Mouse (Mus musculus): ENCODE measurements around the gene Tekt3.

The Tekt3 gene

GRCm38 (mm10) chr11:63058375-63058952, 3.0 kb upstream of the Tekt3 start:
- no peak for DNase-seq (ENCODE audit: low read depth, low spot score)

- DNase-seq (ENCODE audit: low read depth, low spot score) = peak; percentile 4
Observed at GRCm38 (mm10) chr11:63059911-63060310, 1.5 kb upstream of the Tekt3 start.

GRCm38 (mm10) chr11:63066526-63066925, 5.1 kb downstream of the Tekt3 start:
- DNase-seq (ENCODE audit: low read depth, low spot score) = no peak

- no peak for DNase-seq (ENCODE audit: low read depth, low spot score)
Observed at GRCm38 (mm10) chr11:63070081-63070480, 8.6 kb downstream of the Tekt3 start.

- DNase-seq (ENCODE audit: low read depth, low spot score) = no peak
Observed at GRCm38 (mm10) chr11:63084536-63084935, 23.1 kb downstream of the Tekt3 start.

GRCm38 (mm10) chr11:63088672-63089071, 27.2 kb downstream of the Tekt3 start:
- no peak for DNase-seq (ENCODE audit: low read depth, low spot score)

- no peak for DNase-seq (ENCODE audit: low read depth, low spot score)
Observed at GRCm38 (mm10) chr11:63090210-63090609, 28.8 kb downstream of the Tekt3 start.

- DNase-seq (ENCODE audit: low read depth, low spot score) = peak; percentile 11
Observed at GRCm38 (mm10) chr11:63090986-63091385, 29.5 kb downstream of the Tekt3 start.

GRCm38 (mm10) chr11:63092271-63092670, 30.8 kb downstream of the Tekt3 start:
- no peak for DNase-seq (ENCODE audit: low read depth, low spot score)

GRCm38 (mm10) chr11:63093601-63094000, 32.1 kb downstream of the Tekt3 start:
- DNase-seq (ENCODE audit: low read depth, low spot score) = no peak

- DNase-seq (ENCODE audit: low read depth, low spot score) = no peak
Observed at GRCm38 (mm10) chr11:63094496-63094895, 33.0 kb downstream of the Tekt3 start.

- no peak for DNase-seq (ENCODE audit: low read depth, low spot score)
Observed at GRCm38 (mm10) chr11:63098016-63098415, 36.6 kb downstream of the Tekt3 start.

GRCm38 (mm10) chr11:63099390-63099789, 37.9 kb downstream of the Tekt3 start:
- DNase-seq (ENCODE audit: low read depth, low spot score) = no peak

GRCm38 (mm10) chr11:63103256-63103655, 41.8 kb downstream of the Tekt3 start:
- DNase-seq (ENCODE audit: low read depth, low spot score) = peak; percentile 37

- DNase-seq (ENCODE audit: low read depth, low spot score) = no peak
Observed at GRCm38 (mm10) chr11:63104026-63104425, 42.6 kb downstream of the Tekt3 start.

- no peak for DNase-seq (ENCODE audit: low read depth, low spot score)
Observed at GRCm38 (mm10) chr11:63109230-63109775, 47.8 kb downstream of the Tekt3 start.

GRCm38 (mm10) chr11:63110329-63110728, 48.9 kb downstream of the Tekt3 start:
- no peak for DNase-seq (ENCODE audit: low read depth, low spot score)

- DNase-seq (ENCODE audit: low read depth, low spot score) = no peak
Observed at GRCm38 (mm10) chr11:63114807-63115641, 53.6 kb downstream of the Tekt3 start.

GRCm38 (mm10) chr11:63116652-63117051, 55.2 kb downstream of the Tekt3 start:
- DNase-seq (ENCODE audit: low read depth, low spot score) = no peak

- no peak for DNase-seq (ENCODE audit: low read depth, low spot score)
Observed at GRCm38 (mm10) chr11:63117266-63117665, 55.8 kb downstream of the Tekt3 start.

GRCm38 (mm10) chr11:63119791-63120190, 58.3 kb downstream of the Tekt3 start:
- no peak for DNase-seq (ENCODE audit: low read depth, low spot score)

- DNase-seq (ENCODE audit: low read depth, low spot score) = no peak
Observed at GRCm38 (mm10) chr11:63122249-63122648, 60.8 kb downstream of the Tekt3 start.
